Mouse (Mus musculus): ENCODE results near the gene Col16a1. TPM values are rescaled to one million over a fixed set of nuclear protein-coding genes. Genes with fewer than 3 reads are reported as not detected.
A peak's percentile ranks its signal among the peaks of the same experiment; 100 is the strongest.

Gene Col16a1
- polyA plus RNA-seq, 1 experiment, result 12.7 TPM

DNA sequence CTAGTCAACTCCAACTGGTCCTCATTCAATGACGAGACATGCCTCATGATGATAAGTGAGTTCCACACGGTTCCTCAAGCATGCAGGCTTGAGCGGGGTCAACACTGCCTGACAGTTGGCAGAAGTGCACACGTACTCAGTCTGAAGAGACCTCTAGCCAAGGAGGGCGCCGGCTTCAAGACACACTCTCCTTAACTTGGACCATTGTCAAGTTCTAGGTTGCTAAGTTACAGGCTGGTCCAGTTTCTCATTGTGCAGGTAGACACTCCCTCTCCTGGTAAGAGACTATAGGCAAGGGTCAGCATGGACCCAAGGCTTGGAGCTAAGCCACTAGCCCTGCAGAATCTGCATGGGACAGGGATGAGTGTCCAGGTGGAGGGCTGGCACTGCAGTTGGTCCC lies 77.5 kb downstream of the Col16a1 start:
- 34% methylated on average over 6 of the region's 6 CpGs for WGBS
- Histone ChIP-seq H3K27me3 (replicated peaks; ENCODE audit: control insufficient read depth, insufficient read depth, low read length) (no peaks in the 10 kb centered on the region), H3K4me3 (ENCODE audit: insufficient read depth, low read depth, low read length) (no peak overlapping the region), H3K4me1 (ENCODE audit: control insufficient read depth, insufficient read depth, low read length) (peaks cover 19% of the 10 kb centered on the region), H3K36me3 (ENCODE audit: control insufficient read depth, insufficient read depth, low read length) (peaks cover 2% of the 10 kb centered on the region; the same call in 1 of the 2 replicates), H3K27ac (ENCODE audit: insufficient read depth, low read depth, low read length) (no peak overlapping the region)
- DNase-seq, result no peak
- TF ChIP-seq CTCF (conservative IDR thresholded peaks at IDR 0.05; ENCODE audit: insufficient read depth, insufficient read length, low read depth, low read length) (no peak), POLR2A (IDR thresholded peaks at IDR 0.05; ENCODE audit: low read depth, low read length) (no peak)

DNA sequence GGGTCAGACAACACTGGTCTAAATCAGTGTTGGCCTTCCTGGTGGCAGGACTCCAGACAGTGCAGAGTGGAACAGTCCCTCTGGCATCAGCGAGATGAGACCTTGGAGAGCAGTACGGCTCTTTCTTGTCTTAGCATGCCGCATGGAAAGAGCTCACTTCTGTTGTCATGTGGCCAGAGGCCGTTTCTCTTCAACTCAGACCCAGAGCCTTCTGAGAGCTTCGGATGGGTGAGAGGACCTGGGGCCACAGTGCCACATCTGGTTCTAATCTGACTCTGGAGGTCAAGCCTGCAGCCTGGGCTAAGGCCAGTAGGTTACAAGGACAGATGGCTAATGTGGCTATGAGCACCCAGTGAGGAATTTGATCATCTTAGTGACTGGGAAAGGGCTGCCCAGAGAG lies 78.3 kb downstream of the Col16a1 start:
- no peaks in the 10 kb centered on the region for H3K27me3 ChIP-seq (replicated peaks; ENCODE audit: control insufficient read depth, insufficient read depth, low read length)
- DNase-seq, result no peak
- TF ChIP-seq POLR2A (IDR thresholded peaks at IDR 0.05; ENCODE audit: low read depth, low read length) (no peak), CTCF (conservative IDR thresholded peaks at IDR 0.05; ENCODE audit: insufficient read depth, insufficient read length, low read depth, low read length) (no peak)
- WGBS, result 78% methylated on average over 5 of the region's 5 CpGs
- no peak overlapping the region for H3K27ac ChIP-seq (ENCODE audit: insufficient read depth, low read depth, low read length)
- peaks cover 19% of the 10 kb centered on the region for H3K4me1 ChIP-seq (ENCODE audit: control insufficient read depth, insufficient read depth, low read length)
- H3K36me3 ChIP-seq (ENCODE audit: control insufficient read depth, insufficient read depth, low read length), result peaks cover 2% of the 10 kb centered on the region; the same call in 1 of the 2 replicates
- H3K4me3 ChIP-seq (ENCODE audit: insufficient read depth, low read depth, low read length), result no peak overlapping the region

DNA sequence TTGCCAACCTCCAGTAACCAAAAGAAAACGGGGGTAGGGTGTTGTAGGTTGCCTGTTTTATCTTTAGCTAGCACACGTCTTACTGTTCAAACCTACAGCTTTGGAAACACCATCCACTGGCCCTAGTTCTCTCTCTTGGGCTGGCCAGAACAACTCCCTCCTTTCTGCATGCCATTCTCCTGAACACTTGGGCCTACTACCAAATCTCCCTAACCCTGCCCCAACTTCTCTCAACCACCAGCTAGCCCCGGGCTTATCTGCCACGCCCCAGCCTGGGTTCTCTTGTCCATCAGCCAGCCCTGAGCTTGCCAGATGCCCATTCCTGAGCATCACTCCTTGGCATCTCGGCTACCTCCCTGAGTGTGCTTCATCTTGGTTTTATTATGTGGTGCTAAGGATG lies 81.3 kb downstream of the Col16a1 start:
- 89% methylated on average over 5 of the region's 5 CpGs for WGBS

DNA sequence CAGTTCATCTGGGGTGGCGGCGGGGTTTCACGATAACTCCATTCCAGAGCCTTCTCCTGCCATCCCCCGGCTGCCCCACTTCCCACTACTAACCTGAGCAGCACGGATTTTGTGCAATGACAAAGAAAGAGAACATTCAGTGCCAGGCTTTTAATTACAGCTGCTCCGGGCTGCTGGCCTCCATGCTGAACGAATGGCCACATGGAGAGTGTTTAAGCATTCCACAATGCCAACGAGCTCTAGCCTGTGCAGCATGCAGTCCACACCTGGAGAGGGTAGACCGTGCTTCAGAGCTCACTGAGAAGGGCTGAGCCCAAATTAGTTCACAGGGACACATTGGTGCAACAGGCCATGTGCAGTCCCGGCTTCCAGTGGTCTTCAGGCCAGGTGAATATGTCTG lies 82.4 kb downstream of the Col16a1 start:
- Histone ChIP-seq H3K4me1 (ENCODE audit: control insufficient read depth, insufficient read depth, low read length) (peaks cover 29% of the 10 kb centered on the region), H3K36me3 (ENCODE audit: control insufficient read depth, insufficient read depth, low read length) (peaks cover 2% of the 10 kb centered on the region; the same call in 1 of the 2 replicates)

More for the DNA sequence above, 81.3 kb downstream of the Col16a1 start:
- no peak for DNase-seq
- Histone ChIP-seq H3K27ac (ENCODE audit: insufficient read depth, low read depth, low read length) (no peak overlapping the region), H3K36me3 (ENCODE audit: control insufficient read depth, insufficient read depth, low read length) (peaks cover 2% of the 10 kb centered on the region; the same call in 1 of the 2 replicates), H3K4me1 (ENCODE audit: control insufficient read depth, insufficient read depth, low read length) (peaks cover 29% of the 10 kb centered on the region), H3K4me3 (ENCODE audit: insufficient read depth, low read depth, low read length) (no peak overlapping the region), H3K27me3 (replicated peaks; ENCODE audit: control insufficient read depth, insufficient read depth, low read length) (no peaks in the 10 kb centered on the region)
- TF ChIP-seq POLR2A (IDR thresholded peaks at IDR 0.05; ENCODE audit: low read depth, low read length) (no peak), CTCF (conservative IDR thresholded peaks at IDR 0.05; ENCODE audit: insufficient read depth, insufficient read length, low read depth, low read length) (no peak)

DNA sequence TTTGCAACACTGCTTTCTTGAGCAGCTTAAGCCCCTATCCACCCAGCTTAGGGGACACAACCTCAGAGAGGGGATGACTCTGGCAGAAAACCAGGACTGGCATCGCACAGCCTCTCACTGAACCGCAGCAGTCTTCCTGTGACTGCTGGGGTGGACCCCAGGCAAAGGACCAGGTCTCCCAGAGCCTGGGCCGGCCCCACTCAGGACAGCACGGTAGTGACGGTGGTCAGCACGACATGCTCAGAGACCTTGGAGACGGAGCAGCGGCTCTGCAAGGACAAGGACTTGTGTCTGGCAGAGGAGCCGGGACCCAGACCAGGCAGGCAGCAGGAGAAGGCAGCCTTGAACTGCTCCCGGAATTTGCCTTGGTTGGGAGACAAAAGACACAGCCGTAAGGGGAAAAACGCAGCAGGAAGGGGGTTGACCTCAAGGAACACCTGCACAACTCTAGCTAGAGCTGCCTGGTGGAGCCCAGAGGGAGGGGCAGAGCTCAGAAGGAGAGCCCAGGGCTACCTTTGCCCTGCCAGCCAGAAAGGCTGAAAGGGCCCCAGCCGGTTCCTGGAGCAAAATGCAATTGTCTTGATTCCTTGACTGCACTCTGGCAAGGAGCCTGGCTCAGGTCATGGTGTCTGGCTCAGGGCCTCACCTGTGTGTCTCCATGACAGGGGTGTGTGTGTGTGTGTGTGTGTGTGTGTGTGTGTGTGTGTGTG lies 83.2 kb downstream of the Col16a1 start:
- H3K4me1 ChIP-seq (ENCODE audit: control insufficient read depth, insufficient read depth, low read length), result peaks cover 29% of the 10 kb centered on the region
- no peaks in the 10 kb centered on the region for H3K27me3 ChIP-seq (replicated peaks; ENCODE audit: control insufficient read depth, insufficient read depth, low read length)
- DNase-seq, result peak; percentile 90
- H3K36me3 ChIP-seq (ENCODE audit: control insufficient read depth, insufficient read depth, low read length), result peaks cover 2% of the 10 kb centered on the region; the same call in 1 of the 2 replicates
- TF ChIP-seq POLR2A (IDR thresholded peaks at IDR 0.05; ENCODE audit: low read depth, low read length), result no peak
- TF ChIP-seq CTCF (conservative IDR thresholded peaks at IDR 0.05; ENCODE audit: insufficient read depth, insufficient read length, low read depth, low read length), result no peak
- 31% methylated on average over 13 of the region's 13 CpGs for WGBS
- no peak overlapping the region for H3K4me3 ChIP-seq (ENCODE audit: insufficient read depth, low read depth, low read length)
- H3K27ac ChIP-seq (ENCODE audit: insufficient read depth, low read depth, low read length), result peak overlapping the region; percentile 63

More for the DNA sequence above, 82.4 kb downstream of the Col16a1 start:
- TF ChIP-seq CTCF (conservative IDR thresholded peaks at IDR 0.05; ENCODE audit: insufficient read depth, insufficient read length, low read depth, low read length), result no peak
- TF ChIP-seq POLR2A (IDR thresholded peaks at IDR 0.05; ENCODE audit: low read depth, low read length), result no peak
- peak; percentile 67 for DNase-seq
- H3K4me3 ChIP-seq (ENCODE audit: insufficient read depth, low read depth, low read length), result no peak overlapping the region
- WGBS, result 34% methylated on average over 10 of the region's 10 CpGs
- H3K27ac ChIP-seq (ENCODE audit: insufficient read depth, low read depth, low read length), result peak overlapping the region; percentile 63
- H3K27me3 ChIP-seq (replicated peaks; ENCODE audit: control insufficient read depth, insufficient read depth, low read length), result no peaks in the 10 kb centered on the region

DNA sequence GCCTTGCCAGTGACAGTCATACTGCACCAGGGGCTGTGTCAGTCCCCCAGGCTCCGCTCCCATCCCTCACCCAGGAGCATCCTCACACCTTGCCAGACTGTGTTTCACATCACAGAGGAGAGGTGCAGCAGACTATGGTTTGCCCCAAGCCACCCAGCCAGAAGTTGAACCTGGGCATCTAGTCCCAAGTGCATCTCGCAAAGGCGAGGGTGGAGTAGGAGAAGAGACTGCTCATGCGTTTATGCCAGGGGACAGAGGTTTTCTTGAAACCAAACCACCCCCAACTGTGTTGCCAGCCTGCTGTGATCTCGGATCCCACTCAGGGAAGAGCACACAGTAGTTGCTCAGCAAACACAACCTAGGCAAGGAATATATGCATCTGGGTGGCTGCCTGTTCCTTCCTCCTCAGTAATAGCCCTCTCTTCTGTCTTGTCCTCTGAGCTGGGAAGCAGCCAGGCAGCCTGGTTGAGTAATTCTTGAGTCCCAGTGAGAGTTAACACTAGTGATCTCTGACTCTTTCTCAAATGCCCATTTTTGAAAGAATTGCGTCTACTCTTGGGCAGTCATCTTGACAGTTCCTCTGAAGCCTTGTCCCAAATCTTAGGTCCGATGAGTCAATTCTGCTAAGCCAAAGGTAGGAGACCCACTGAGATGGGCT lies 83.9 kb downstream of the Col16a1 start:
- WGBS, result 70% methylated on average over 7 of the region's 7 CpGs
- H3K4me1 ChIP-seq (ENCODE audit: control insufficient read depth, insufficient read depth, low read length), result peaks cover 29% of the 10 kb centered on the region
- peak overlapping the region; percentile 40; the same call in 1 of the 2 replicates for H3K27ac ChIP-seq (ENCODE audit: insufficient read depth, low read depth, low read length)
- no peaks in the 10 kb centered on the region for H3K27me3 ChIP-seq (replicated peaks; ENCODE audit: control insufficient read depth, insufficient read depth, low read length)
- TF ChIP-seq POLR2A (IDR thresholded peaks at IDR 0.05; ENCODE audit: low read depth, low read length) (no peak), CTCF (conservative IDR thresholded peaks at IDR 0.05; ENCODE audit: insufficient read depth, insufficient read length, low read depth, low read length) (no peak)
- peaks cover 2% of the 10 kb centered on the region; the same call in 1 of the 2 replicates for H3K36me3 ChIP-seq (ENCODE audit: control insufficient read depth, insufficient read depth, low read length)
- DNase-seq, result peak; percentile 69
- no peak overlapping the region for H3K4me3 ChIP-seq (ENCODE audit: insufficient read depth, low read depth, low read length)

DNA sequence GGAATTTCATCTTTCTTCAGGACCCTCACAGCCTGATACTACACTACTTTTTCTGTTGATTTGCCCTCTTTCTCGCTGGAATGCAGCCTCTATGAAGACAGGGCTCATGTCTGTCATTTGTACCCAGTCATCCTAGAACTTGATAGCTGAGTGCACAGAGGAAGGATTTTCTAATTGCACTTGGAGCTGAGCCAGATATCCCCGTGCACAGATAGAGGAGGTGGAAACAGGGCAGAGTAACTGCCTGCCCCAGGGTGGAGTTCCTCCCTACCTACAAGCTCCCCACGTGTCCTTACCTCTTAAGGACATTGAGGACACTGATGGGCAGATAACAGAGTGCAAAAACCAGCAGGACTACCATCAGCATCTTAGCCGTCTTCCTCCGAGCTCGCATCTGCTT lies 85.8 kb downstream of the Col16a1 start:
- H3K4me1 ChIP-seq (ENCODE audit: control insufficient read depth, insufficient read depth, low read length), result peaks cover 29% of the 10 kb centered on the region
- no peak for DNase-seq
- H3K36me3 ChIP-seq (ENCODE audit: control insufficient read depth, insufficient read depth, low read length), result no peaks in the 10 kb centered on the region
- H3K4me3 ChIP-seq (ENCODE audit: insufficient read depth, low read depth, low read length), result no peak overlapping the region
- 65% methylated on average over 6 of the region's 6 CpGs for WGBS
- no peaks in the 10 kb centered on the region for H3K27me3 ChIP-seq (replicated peaks; ENCODE audit: control insufficient read depth, insufficient read depth, low read length)
- no peak overlapping the region for H3K27ac ChIP-seq (ENCODE audit: insufficient read depth, low read depth, low read length)
- no peak for TF ChIP-seq CTCF (conservative IDR thresholded peaks at IDR 0.05; ENCODE audit: insufficient read depth, insufficient read length, low read depth, low read length)
- no peak for TF ChIP-seq POLR2A (IDR thresholded peaks at IDR 0.05; ENCODE audit: low read depth, low read length)
